Comparison of ENCODE assay signal across 18 mouse cellular contexts in genomic region chr10:78428070-78428469, GRCm38 (mm10).
"Had no signal": no experiment of that assay in that cellular context is flagged by ENCODE, and none has a peak within 500 bp of the region (broad histone marks: within the 10 kb centered on the region; RNA-seq: fewer than 3 reads in every experiment).

No protein-coding gene starts in this region.

- H3K4me3 ChIP-seq: lung, embryonic 15.5 days; megakaryocyte, embryonic 14.5 days; midbrain, embryonic 13.5 days; midbrain, embryonic 15.5 days; neural tube, embryonic 12.5 days; stomach, embryonic 15.5 days had no signal

- H3K27ac ChIP-seq: lung, embryonic 15.5 days; macrophage; midbrain, embryonic 13.5 days; midbrain, embryonic 15.5 days; neural tube, embryonic 12.5 days; stomach, embryonic 15.5 days; stomach, postnatal 0 days had no signal

- H3K27me3 ChIP-seq: lung, embryonic 15.5 days; midbrain, embryonic 13.5 days; midbrain, embryonic 15.5 days; neural tube, embryonic 12.5 days; stomach, embryonic 15.5 days had no signal

- DNase-seq: liver, postnatal 0 days; lung, adult 2 months; lung, postnatal 14 days; lung, postnatal 36 days; right cerebral cortex, postnatal 14 days; thymus, adult 2 months; thymus, postnatal 25 days; thymus, postnatal 4 days had no signal

- H3K9ac ChIP-seq: liver, postnatal 0 days; lung, embryonic 15.5 days; midbrain, embryonic 13.5 days; midbrain, embryonic 15.5 days; neural tube, embryonic 12.5 days; stomach, embryonic 15.5 days had no signal

- H3K4me2 ChIP-seq: lung, embryonic 15.5 days; midbrain, embryonic 11.5 days; midbrain, embryonic 13.5 days; midbrain, embryonic 15.5 days; neural tube, embryonic 12.5 days; stomach, embryonic 15.5 days had no signal

- ATAC-seq: liver, postnatal 0 days; lung, postnatal 0 days; midbrain, embryonic 13.5 days; midbrain, embryonic 15.5 days had no signal

- H3K9me3 ChIP-seq: lung, embryonic 15.5 days; megakaryocyte, embryonic 14.5 days; midbrain, embryonic 13.5 days; midbrain, embryonic 15.5 days; neural tube, embryonic 12.5 days; stomach, embryonic 15.5 days had no signal
